Mouse (Mus musculus): ENCODE results near the gene Olfr1124. TPM values are rescaled to one million over a fixed set of nuclear protein-coding genes. Genes with fewer than 3 reads are reported as not detected.
"Not testable (repeated sequence)": the region's sequence is repeated elsewhere in the genome, so short reads cannot be mapped to it uniquely, and the experiment has no call there.

The Olfr1124 gene
- not detected in 2 replicates for polyA plus RNA-seq (2015; fragmentation: Nextera tagmentation; extraction: Ambion mirVana)

DNA sequence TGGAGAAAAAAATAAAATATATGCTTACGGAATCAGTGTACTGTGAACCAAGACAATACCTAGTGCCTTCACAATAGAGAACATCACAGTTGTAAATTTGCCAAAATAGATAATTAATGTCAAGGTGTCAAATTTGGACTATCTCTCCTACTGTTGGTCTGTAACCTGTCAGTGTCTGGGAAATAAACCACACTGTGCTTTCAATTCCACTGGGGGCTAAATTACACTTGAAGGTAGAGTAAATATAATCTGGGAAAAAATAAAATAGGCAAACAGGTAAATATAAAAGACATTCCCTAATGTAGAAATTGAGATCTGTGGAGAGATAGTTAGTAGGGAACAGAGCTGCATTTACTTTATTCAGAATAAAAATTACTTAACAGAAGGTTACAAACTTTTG is at the start of gene Olfr1124:
Gene Olfr1124, plus strand, starts transcription at position 301 of the 400 bp plus-strand sequence.
- Histone ChIP-seq H3K27ac (ENCODE audit: low read length) (no peak within 1 kb of the TSS), H3K36me3 (ENCODE audit: insufficient read depth, low read length) (no peaks in the 10 kb centered on the region), H3K4me1 (ENCODE audit: insufficient read depth, low read depth, low read length) (no peaks in the 10 kb centered on the region), H3K4me3 (ENCODE audit: low read depth, low read length) (no peak within 1 kb of the TSS), H3K4me2 (replicated peaks; ENCODE audit: low read depth, low read length) (no peak within 1 kb of the TSS), H3K9ac (replicated peaks; ENCODE audit: low read depth) (no peak within 1 kb of the TSS), H3K9me3 (ENCODE audit: low read length) (no peaks in the 10 kb centered on the region), H3K27me3 (replicated peaks; ENCODE audit: insufficient read depth, low read length) (no peaks in the 10 kb centered on the region)
- DNase-seq (ENCODE audit: low spot score) (no peak), ATAC-seq (no peak)
- 83% methylated on average over 1 of the region's 1 CpGs for WGBS
- no peak for TF ChIP-seq EP300 (IDR thresholded peaks at IDR 0.05)
- TF ChIP-seq CTCF (IDR thresholded peaks at IDR 0.05): no peak

DNA sequence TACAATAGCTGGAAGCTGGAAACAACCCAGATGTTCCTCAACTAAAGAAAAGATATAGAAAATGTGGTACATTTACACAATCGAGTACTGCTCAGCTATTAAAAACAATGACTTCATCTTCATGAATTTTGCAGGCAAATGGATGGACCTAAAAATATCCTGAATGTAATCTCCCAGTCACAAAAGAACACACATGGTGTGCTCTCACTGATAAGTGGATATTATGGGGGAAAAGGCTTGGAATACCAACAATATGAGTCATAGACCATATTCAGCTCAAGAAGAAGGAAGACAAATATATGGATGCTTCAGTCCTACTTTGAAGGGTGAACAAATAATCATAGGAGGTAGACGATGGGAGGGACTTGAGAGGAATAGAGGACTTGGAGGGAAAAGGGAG is 46.1 kb upstream of the Olfr1124 start:
- H3K4me2 ChIP-seq (replicated peaks; ENCODE audit: low read depth, low read length): no peak overlapping the region
- TF ChIP-seq CTCF (IDR thresholded peaks at IDR 0.05) (no peak), EP300 (IDR thresholded peaks at IDR 0.05) (no peak)
- H3K4me1 ChIP-seq (ENCODE audit: insufficient read depth, low read depth, low read length): no peaks in the 10 kb centered on the region
- WGBS: 53% methylated on average over 2 of the region's 2 CpGs
- H3K4me3 ChIP-seq (ENCODE audit: low read depth, low read length): no peak overlapping the region
- H3K27me3 ChIP-seq (replicated peaks; ENCODE audit: insufficient read depth, low read length): no peaks in the 10 kb centered on the region
- ATAC-seq: no peak
- H3K27ac ChIP-seq (ENCODE audit: low read length): no peak overlapping the region
- no peaks in the 10 kb centered on the region for H3K9me3 ChIP-seq (ENCODE audit: low read length)
- DNase-seq (ENCODE audit: low spot score): no peak
- no peak overlapping the region for H3K9ac ChIP-seq (replicated peaks; ENCODE audit: low read depth)
- H3K36me3 ChIP-seq (ENCODE audit: insufficient read depth, low read length): no peaks in the 10 kb centered on the region

DNA sequence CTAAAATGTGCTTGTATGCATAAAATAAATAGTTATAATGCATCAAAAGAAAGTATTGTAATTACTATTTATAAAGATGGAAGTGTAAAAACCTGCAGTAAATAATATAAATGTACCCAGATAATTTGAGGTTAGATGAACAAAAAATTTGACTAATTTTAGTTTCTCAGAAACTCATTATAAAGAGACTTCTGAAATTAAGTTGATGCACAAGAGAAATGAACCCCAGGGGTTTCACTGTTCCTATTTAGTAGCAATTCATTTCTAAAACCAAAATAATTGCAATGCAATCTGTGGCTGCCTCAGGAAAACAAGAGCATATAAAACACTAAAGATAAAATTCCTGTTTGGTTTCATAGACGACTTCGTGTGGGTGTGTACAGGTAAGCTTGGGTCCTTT is 44.5 kb upstream of the Olfr1124 start, which contains the start of gene Olfr1122:
Gene Olfr1122, plus strand, starts transcription at position 301 of the 400 bp plus-strand sequence.
- no peak for DNase-seq (ENCODE audit: low spot score)
- Histone ChIP-seq H3K4me1 (ENCODE audit: insufficient read depth, low read depth, low read length) (no peaks in the 10 kb centered on the region), H3K4me3 (ENCODE audit: low read depth, low read length) (no peak within 1 kb of the TSS), H3K27ac (ENCODE audit: low read length) (no peak within 1 kb of the TSS), H3K27me3 (replicated peaks; ENCODE audit: insufficient read depth, low read length) (no peaks in the 10 kb centered on the region), H3K4me2 (replicated peaks; ENCODE audit: low read depth, low read length) (no peak within 1 kb of the TSS), H3K36me3 (ENCODE audit: insufficient read depth, low read length) (no peaks in the 10 kb centered on the region), H3K9me3 (ENCODE audit: low read length) (no peaks in the 10 kb centered on the region), H3K9ac (replicated peaks; ENCODE audit: low read depth) (no peak within 1 kb of the TSS)
- TF ChIP-seq EP300 (IDR thresholded peaks at IDR 0.05) (no peak), CTCF (IDR thresholded peaks at IDR 0.05) (no peak)
- no peak for ATAC-seq
- WGBS: 70% methylated on average over 2 of the region's 2 CpGs

DNA sequence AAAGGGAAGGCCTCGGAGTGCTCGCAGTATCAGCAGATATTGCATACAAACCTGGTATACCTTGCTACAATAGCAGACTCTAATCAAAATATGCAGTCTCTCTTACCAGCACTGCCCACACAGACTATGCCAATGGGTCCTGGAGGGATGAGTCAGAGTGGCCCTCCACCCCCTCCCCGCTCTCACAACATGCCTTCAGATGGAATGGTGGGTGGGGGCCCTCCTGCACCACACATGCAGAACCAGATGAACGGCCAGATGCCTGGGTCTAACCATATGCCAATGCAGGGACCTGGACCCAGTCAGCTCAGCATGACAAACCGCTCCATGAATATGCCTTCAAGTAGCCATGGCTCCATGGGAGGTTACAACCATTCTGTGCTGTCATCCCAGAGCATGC is 36.5 kb upstream of the Olfr1124 start:
- not testable (repeated sequence) for H3K27ac ChIP-seq (ENCODE audit: low read length); H3K9me3 ChIP-seq (ENCODE audit: low read length); H3K9ac ChIP-seq (replicated peaks; ENCODE audit: low read depth); DNase-seq (ENCODE audit: low spot score); H3K27me3 ChIP-seq (replicated peaks; ENCODE audit: insufficient read depth, low read length); H3K36me3 ChIP-seq (ENCODE audit: insufficient read depth, low read length); H3K4me1 ChIP-seq (ENCODE audit: insufficient read depth, low read depth, low read length); H3K4me2 ChIP-seq (replicated peaks; ENCODE audit: low read depth, low read length); H3K4me3 ChIP-seq (ENCODE audit: low read depth, low read length)
- 81% methylated on average over 5 of the region's 5 CpGs for WGBS
- ATAC-seq: 0 out of 2 replicates have a peak, but pooled peaks have one; percentile 6

DNA sequence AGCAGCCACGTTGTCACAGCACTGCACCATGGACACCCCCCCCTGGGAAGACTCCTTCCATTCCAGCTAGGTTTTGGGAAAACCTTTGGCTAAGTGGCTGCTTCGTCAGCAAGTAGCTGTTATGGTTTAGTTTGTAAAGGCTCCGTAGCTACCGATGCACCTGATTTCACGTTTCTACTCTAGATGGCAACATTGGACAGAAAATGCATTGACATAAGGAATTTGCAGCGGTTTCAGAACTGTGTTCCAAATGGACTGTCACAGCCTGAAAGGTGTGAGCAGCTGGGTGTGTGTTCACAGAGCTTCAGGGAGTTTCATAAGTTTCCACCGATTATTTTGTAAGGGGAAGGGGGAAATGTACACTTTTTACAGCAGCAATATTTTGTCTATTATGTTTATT is 35.4 kb upstream of the Olfr1124 start:
- not testable (repeated sequence) for H3K9me3 ChIP-seq (ENCODE audit: low read length); H3K27ac ChIP-seq (ENCODE audit: low read length); H3K27me3 ChIP-seq (replicated peaks; ENCODE audit: insufficient read depth, low read length); H3K9ac ChIP-seq (replicated peaks; ENCODE audit: low read depth); H3K36me3 ChIP-seq (ENCODE audit: insufficient read depth, low read length); H3K4me3 ChIP-seq (ENCODE audit: low read depth, low read length); ATAC-seq; DNase-seq (ENCODE audit: low spot score); H3K4me1 ChIP-seq (ENCODE audit: insufficient read depth, low read depth, low read length); H3K4me2 ChIP-seq (replicated peaks; ENCODE audit: low read depth, low read length)
- WGBS: 74% methylated on average over 7 of the region's 7 CpGs

DNA sequence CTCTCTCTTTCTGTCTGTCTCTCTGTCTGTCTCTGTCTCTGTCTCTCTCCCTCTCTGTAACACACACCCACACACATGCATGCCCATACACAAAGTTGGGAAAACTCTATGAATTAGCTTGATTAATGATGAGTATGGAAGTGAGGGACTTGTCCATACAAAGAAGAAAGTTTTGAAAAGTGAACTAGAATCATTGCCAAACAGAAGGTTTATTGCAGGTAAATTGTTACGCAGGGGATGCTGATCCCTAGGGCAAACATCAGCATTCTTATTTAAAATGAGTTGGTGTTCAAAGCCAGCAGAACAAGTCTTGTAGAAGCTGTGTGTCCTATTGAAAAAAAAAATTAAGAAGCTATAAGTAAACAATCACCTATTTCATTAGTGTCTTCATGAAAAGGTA is 13.7 kb upstream of the Olfr1124 start, which contains the start of gene Olfr1123:
Gene Olfr1123, plus strand, starts transcription at position 301 of the 400 bp plus-strand sequence.
- WGBS: 82% methylated on average over 1 of the region's 1 CpGs
- ATAC-seq (no peak), DNase-seq (ENCODE audit: low spot score) (no peak)
- H3K4me2 ChIP-seq (replicated peaks; ENCODE audit: low read depth, low read length): no peak within 1 kb of the TSS
- no peaks in the 10 kb centered on the region for H3K36me3 ChIP-seq (ENCODE audit: insufficient read depth, low read length)
- no peaks in the 10 kb centered on the region for H3K27me3 ChIP-seq (replicated peaks; ENCODE audit: insufficient read depth, low read length)
- no peak within 1 kb of the TSS for H3K27ac ChIP-seq (ENCODE audit: low read length)
- TF ChIP-seq EP300 (IDR thresholded peaks at IDR 0.05) (no peak), CTCF (IDR thresholded peaks at IDR 0.05) (no peak)
- no peaks in the 10 kb centered on the region for H3K4me1 ChIP-seq (ENCODE audit: insufficient read depth, low read depth, low read length)
- H3K9ac ChIP-seq (replicated peaks; ENCODE audit: low read depth): no peak within 1 kb of the TSS
- H3K4me3 ChIP-seq (ENCODE audit: low read depth, low read length): no peak within 1 kb of the TSS
- no peaks in the 10 kb centered on the region for H3K9me3 ChIP-seq (ENCODE audit: low read length)

DNA sequence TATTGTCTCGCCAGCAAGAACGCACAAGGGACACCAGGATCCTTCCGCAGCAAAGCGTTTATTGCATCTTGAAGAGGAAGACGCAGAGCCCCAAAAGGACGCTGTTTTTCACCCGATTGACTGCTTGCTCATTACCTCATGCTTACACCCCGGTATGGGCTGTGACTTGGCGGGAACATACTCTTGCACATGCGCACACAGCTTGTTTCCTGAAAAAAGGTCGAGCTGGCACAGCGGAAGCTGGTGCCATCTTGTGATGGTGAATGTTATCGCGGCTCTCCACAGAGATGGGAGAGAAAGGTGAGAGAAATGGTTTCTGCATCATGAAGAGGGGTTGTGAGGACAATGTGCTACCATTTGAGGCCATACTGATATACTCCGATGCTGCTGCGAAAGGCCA is 7.7 kb downstream of the Olfr1124 start:
- ATAC-seq: no peak
- no peak for DNase-seq (ENCODE audit: low spot score)
- H3K9me3 ChIP-seq (ENCODE audit: low read length): no peaks in the 10 kb centered on the region
- TF ChIP-seq EP300 (IDR thresholded peaks at IDR 0.05): no peak
- TF ChIP-seq CTCF (IDR thresholded peaks at IDR 0.05): no peak
- H3K27me3 ChIP-seq (replicated peaks; ENCODE audit: insufficient read depth, low read length): no peaks in the 10 kb centered on the region
- no peak overlapping the region for H3K4me2 ChIP-seq (replicated peaks; ENCODE audit: low read depth, low read length)
- WGBS: 88% methylated on average over 16 of the region's 16 CpGs
- H3K4me3 ChIP-seq (ENCODE audit: low read depth, low read length): no peak overlapping the region
- H3K36me3 ChIP-seq (ENCODE audit: insufficient read depth, low read length): no peaks in the 10 kb centered on the region
- no peak overlapping the region for H3K27ac ChIP-seq (ENCODE audit: low read length)
- no peak overlapping the region for H3K9ac ChIP-seq (replicated peaks; ENCODE audit: low read depth)
- no peaks in the 10 kb centered on the region for H3K4me1 ChIP-seq (ENCODE audit: insufficient read depth, low read depth, low read length)

Measured in lung, postnatal 0 days (tissue).